Mouse (Mus musculus) embryonic facial prominence, embryonic 15.5 days (tissue): Measurements from ENCODE around the gene Vtn. TPM values are rescaled to one million over a fixed set of nuclear protein-coding genes. Genes with fewer than 3 reads are reported as not detected.
A peak's percentile ranks its signal among the peaks of the same experiment; 100 is the strongest.

Source experiments
- ATAC-seq: fragments of 200-750 bp; cut with Nextera tagmentation; 2 replicates; pipeline ENCODE4 v1.8.0; 2017; ENCODE audit warnings: low read depth, moderate TSS enrichment; ENCODE audit not compliant: insufficient number of reproducible peaks, low FRiP score, low TSS enrichment
- H3K27ac ChIP-seq: fragments of 300-500 bp; sonication (generic); replicated peaks from 2 replicates; pipeline ENCODE4 v1.5.1; 2015; ENCODE audit warnings: mild to moderate bottlenecking, inconsistent platforms
- H3K27me3 ChIP-seq: fragments of 300-500 bp; sonication (generic); 2 replicates; pipeline ENCODE4 v1.6.1; 2015; ENCODE audit warnings: inconsistent platforms
- H3K36me3 ChIP-seq: fragments of 300-500 bp; sonication (generic); 2 replicates; pipeline ENCODE4 v1.6.1; 2015; ENCODE audit warnings: mild to moderate bottlenecking, inconsistent platforms
- H3K4me1 ChIP-seq: fragments of 300-500 bp; sonication (generic); 2 replicates; pipeline ENCODE4 v1.6.1; 2015; ENCODE audit warnings: inconsistent platforms
- H3K4me2 ChIP-seq: fragments of 300-500 bp; sonication (generic); replicated peaks from 2 replicates; pipeline ENCODE4 v1.6.1; 2015; ENCODE audit warnings: mild to moderate bottlenecking, inconsistent platforms
- H3K4me3 ChIP-seq: fragments of 300-500 bp; sonication (generic); replicated peaks from 2 replicates; pipeline ENCODE4 v1.5.1; 2015; ENCODE audit warnings: mild to moderate bottlenecking, inconsistent platforms
- H3K9ac ChIP-seq: fragments of 300-500 bp; sonication (generic); 2 replicates; pipeline ENCODE4 v1.6.1; 2015; ENCODE audit warnings: inconsistent platforms
- H3K9me3 ChIP-seq: fragments of 300-500 bp; sonication (generic); replicated peaks from 2 replicates; pipeline ENCODE4 v1.6.1; 2016; ENCODE audit warnings: inconsistent platforms
- WGBS: fragments of 180-500 bp; shearing (Covaris S2); methylation state at CpG from one replicate; pipeline ENCODE4 v1.1.7; 2015; 5-methylcytosine and 5-hydroxymethylcytosine counted together
- polyA plus RNA-seq: library from polyadenylated mRNA; unstranded; fragments of >200 nt; fragmentation: Nextera tagmentation; extraction: Ambion mirVana; gene quantifications from 2 replicates; pipeline ENCODE4 v1.2.1, GENCODE M21; 2015

The Vtn gene
- polyA plus RNA-seq, 1 experiment from 2014 or later, result 4.4 TPM

- H3K36me3 ChIP-seq, result peaks cover 20% of the 10 kb centered on the region
- H3K9ac ChIP-seq, result peak overlapping the region; percentile 85
- no peaks in the 10 kb centered on the region for H3K9me3 ChIP-seq
- no peaks in the 10 kb centered on the region for H3K27me3 ChIP-seq
- peak overlapping the region; percentile 82 for H3K4me2 ChIP-seq
- peak overlapping the region; percentile 98 for H3K27ac ChIP-seq
- ATAC-seq, result peak; percentile 49
- H3K4me1 ChIP-seq, result peaks cover 31% of the 10 kb centered on the region
- under 1% methylated on average over 23 of the region's 23 CpGs for WGBS
- H3K4me3 ChIP-seq, result peak overlapping the region; percentile 94
Measured at GRCm38 (mm10) chr11:78535376-78536079, 36.6 kb downstream of the Vtn start.

DNA sequence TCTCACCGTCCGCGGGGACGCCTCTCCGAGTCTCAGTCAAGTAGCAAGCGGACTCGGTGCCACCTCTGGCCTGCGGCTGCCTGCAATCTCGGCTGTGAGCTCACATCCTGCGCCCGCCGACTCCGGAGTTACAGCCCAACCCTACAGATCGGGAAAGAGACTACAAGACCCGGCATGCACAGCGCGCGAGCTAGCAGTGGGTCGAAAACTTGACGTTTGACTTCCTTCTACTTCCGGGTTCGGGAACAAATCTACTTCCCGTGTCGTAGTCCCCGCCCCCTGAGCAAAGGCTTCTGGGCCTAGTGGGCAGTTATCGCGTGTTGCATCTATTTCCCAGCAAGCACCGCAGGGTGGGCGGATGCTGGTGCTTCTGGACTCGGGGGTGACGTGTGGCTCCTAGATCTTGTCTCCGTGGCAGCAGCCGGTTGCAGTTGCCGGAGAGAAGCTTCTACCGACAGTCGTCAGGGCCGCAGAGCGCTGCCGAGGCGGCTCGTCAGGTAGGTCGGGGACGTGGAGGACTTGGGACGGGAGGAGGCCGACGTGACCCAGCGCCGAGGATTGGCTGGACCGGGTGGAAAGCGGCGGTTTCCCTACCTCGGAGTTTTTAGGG lies 37.3 kb downstream of the Vtn start, which contains the start of the genes Tnfaip1 and Ift20:
Tnfaip1 (minus strand) TSS at position 253 of the 610 bp plus-strand sequence.
Ift20 (plus strand) TSS at position 282 of the 610 bp plus-strand sequence.
- peak within 1 kb of the TSS; percentile 94 for H3K4me3 ChIP-seq
- under 1% methylated on average over 52 of the region's 52 CpGs for WGBS
- peak within 1 kb of the TSS; percentile 85 for H3K9ac ChIP-seq
- peak within 1 kb of the TSS; percentile 98 for H3K27ac ChIP-seq
- peak within 1 kb of the TSS; percentile 82 for H3K4me2 ChIP-seq
- H3K36me3 ChIP-seq, result peaks cover 27% of the 10 kb centered on the region
- peaks cover 31% of the 10 kb centered on the region for H3K4me1 ChIP-seq
- ATAC-seq, result peak; percentile 98
- H3K27me3 ChIP-seq, result no peaks in the 10 kb centered on the region
- no peaks in the 10 kb centered on the region for H3K9me3 ChIP-seq

GRCm38 (mm10) chr11:78536690-78537084 lies 37.8 kb downstream of the Vtn start:
- peaks cover 31% of the 10 kb centered on the region for H3K4me1 ChIP-seq
- peak overlapping the region; percentile 81 for H3K9ac ChIP-seq
- H3K27me3 ChIP-seq, result no peaks in the 10 kb centered on the region
- peak overlapping the region; percentile 94 for H3K4me3 ChIP-seq
- H3K27ac ChIP-seq, result peak overlapping the region; percentile 96
- ATAC-seq, result no peak
- H3K4me2 ChIP-seq, result peak overlapping the region; percentile 82
- 1% methylated on average over 14 of the region's 14 CpGs for WGBS
- H3K36me3 ChIP-seq, result peaks cover 30% of the 10 kb centered on the region
- no peaks in the 10 kb centered on the region for H3K9me3 ChIP-seq

GRCm38 (mm10) chr11:78540358-78540757 lies 41.5 kb downstream of the Vtn start:
- Histone ChIP-seq H3K4me3 (no peak overlapping the region), H3K4me1 (peaks cover 19% of the 10 kb centered on the region), H3K9ac (no peak overlapping the region), H3K36me3 (peaks cover 52% of the 10 kb centered on the region), H3K4me2 (no peak overlapping the region), H3K27ac (peak overlapping the region; percentile 67; the same call in 1 of the 2 replicates), H3K9me3 (no peaks in the 10 kb centered on the region), H3K27me3 (no peaks in the 10 kb centered on the region)
- no peak for ATAC-seq
- WGBS, result 64% methylated on average over 3 of the region's 3 CpGs

- 91% methylated on average over 7 of the region's 7 CpGs for WGBS
- no peak overlapping the region for H3K4me2 ChIP-seq
- no peak overlapping the region for H3K27ac ChIP-seq
- no peak overlapping the region for H3K4me3 ChIP-seq
- H3K9ac ChIP-seq, result no peak overlapping the region
- peaks cover 14% of the 10 kb centered on the region for H3K4me1 ChIP-seq
- H3K27me3 ChIP-seq, result no peaks in the 10 kb centered on the region
- peaks cover 45% of the 10 kb centered on the region for H3K36me3 ChIP-seq
- H3K9me3 ChIP-seq, result no peaks in the 10 kb centered on the region
- no peak for ATAC-seq
Measured at GRCm38 (mm10) chr11:78544449-78545111, 45.7 kb downstream of the Vtn start.

- WGBS, result 64% methylated on average over 8 of the region's 8 CpGs
- Histone ChIP-seq H3K4me2 (no peak overlapping the region), H3K9ac (no peak overlapping the region), H3K4me1 (peaks cover 17% of the 10 kb centered on the region), H3K27me3 (no peaks in the 10 kb centered on the region), H3K9me3 (no peaks in the 10 kb centered on the region), H3K27ac (no peak overlapping the region), H3K36me3 (peaks cover 39% of the 10 kb centered on the region), H3K4me3 (no peak overlapping the region)
- no peak for ATAC-seq
Measured at GRCm38 (mm10) chr11:78545181-78545580, 46.3 kb downstream of the Vtn start.

GRCm38 (mm10) chr11:78547718-78548460 lies 49.0 kb downstream of the Vtn start:
- Histone ChIP-seq H3K9me3 (no peaks in the 10 kb centered on the region), H3K4me3 (no peak overlapping the region), H3K9ac (no peak overlapping the region), H3K27me3 (no peaks in the 10 kb centered on the region), H3K4me2 (no peak overlapping the region), H3K4me1 (peaks cover 21% of the 10 kb centered on the region), H3K36me3 (peaks cover 21% of the 10 kb centered on the region; the same call in 1 of the 2 replicates), H3K27ac (no peak overlapping the region)
- WGBS, result 89% methylated on average over 2 of the region's 2 CpGs
- no peak for ATAC-seq

GRCm38 (mm10) chr11:78549491-78549987 lies 50.6 kb downstream of the Vtn start:
- Histone ChIP-seq H3K9ac (peak overlapping the region; percentile 53), H3K27ac (0 out of 2 replicates have a peak overlapping the region, but pooled peaks have one; percentile 81), H3K27me3 (no peaks in the 10 kb centered on the region), H3K4me3 (peak overlapping the region; percentile 64), H3K9me3 (no peaks in the 10 kb centered on the region), H3K36me3 (peaks cover 9% of the 10 kb centered on the region; the same call in 1 of the 2 replicates), H3K4me1 (peaks cover 21% of the 10 kb centered on the region), H3K4me2 (peak overlapping the region; percentile 78)
- ATAC-seq, result no peak
- 10% methylated on average over 5 of the region's 5 CpGs for WGBS

DNA sequence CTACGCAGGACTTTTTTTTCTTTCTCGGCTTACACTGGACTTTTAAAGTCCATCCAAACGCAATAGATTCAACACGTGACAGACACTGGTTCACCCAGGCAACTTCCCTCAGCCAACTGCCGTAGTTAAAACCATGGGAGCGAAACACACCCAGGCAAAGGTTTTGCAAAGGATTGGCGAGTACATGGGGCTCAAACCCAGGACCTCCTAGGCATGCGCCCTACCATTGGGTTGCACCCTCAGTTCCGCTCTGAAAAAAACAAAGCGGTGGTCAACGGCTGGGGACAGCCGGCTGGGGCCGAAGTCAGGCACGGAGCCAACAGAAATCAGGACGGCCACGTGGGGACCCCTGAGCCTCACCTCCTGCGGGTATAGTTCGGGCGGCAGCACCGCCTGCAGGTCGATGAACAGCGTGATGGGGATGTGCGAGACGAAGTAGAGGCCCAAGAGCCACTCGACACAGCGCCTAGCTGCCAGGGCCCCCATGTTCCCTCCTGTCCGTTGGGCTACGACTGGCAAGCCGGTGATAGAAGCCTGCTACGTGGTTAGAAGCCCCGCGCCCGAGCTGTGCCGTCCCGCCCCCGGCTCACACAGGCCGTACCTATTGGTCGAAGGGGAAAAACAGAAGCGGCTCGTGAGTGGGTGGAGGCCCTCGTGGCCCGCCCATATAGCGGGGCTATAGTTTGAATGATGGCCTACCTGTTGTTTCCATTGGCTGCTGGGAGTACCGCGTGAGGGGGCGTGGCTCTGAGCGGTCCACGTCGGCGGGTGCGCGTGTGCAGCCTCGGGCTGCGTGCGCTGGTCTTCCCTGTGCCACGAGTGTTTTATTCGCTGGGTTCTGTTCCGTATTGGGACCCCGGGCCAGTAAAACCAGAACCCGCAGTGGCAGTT lies 51.5 kb downstream of the Vtn start, which contains the start of gene Tmem97:
Tmem97 (minus strand) TSS at position 610 of the 891 bp plus-strand sequence.
- peak within 1 kb of the TSS; percentile 81 for H3K27ac ChIP-seq
- H3K36me3 ChIP-seq, result peaks cover 4% of the 10 kb centered on the region; the same call in 1 of the 2 replicates
- peak; percentile 100 for ATAC-seq
- no peaks in the 10 kb centered on the region for H3K27me3 ChIP-seq
- under 1% methylated on average over 60 of the region's 60 CpGs for WGBS
- H3K9ac ChIP-seq, result peak within 1 kb of the TSS; percentile 53
- H3K4me2 ChIP-seq, result peak within 1 kb of the TSS; percentile 78
- H3K4me3 ChIP-seq, result peak within 1 kb of the TSS; percentile 64
- no peaks in the 10 kb centered on the region for H3K9me3 ChIP-seq
- H3K4me1 ChIP-seq, result peaks cover 21% of the 10 kb centered on the region

GRCm38 (mm10) chr11:78551059-78551398 lies 52.1 kb downstream of the Vtn start:
- peak overlapping the region; percentile 81; the same call in 1 of the 2 replicates for H3K27ac ChIP-seq

More at GRCm38 (mm10) chr11:78551059-78551398, 52.1 kb downstream of the Vtn start:
- Histone ChIP-seq H3K4me3 (peak overlapping the region; percentile 64), H3K36me3 (no peaks in the 10 kb centered on the region), H3K9ac (peak overlapping the region; percentile 40), H3K27me3 (no peaks in the 10 kb centered on the region), H3K9me3 (no peaks in the 10 kb centered on the region), H3K4me2 (peak overlapping the region; percentile 78), H3K4me1 (peaks cover 21% of the 10 kb centered on the region)
- 32% methylated on average over 6 of the region's 6 CpGs for WGBS
- 0 out of 2 replicates have a peak, but pooled peaks have one; percentile 5 for ATAC-seq
